Mouse (Mus musculus) testis, adult 2 months (tissue): ENCODE data around the gene Rnf150. TPM values are rescaled to one million over a fixed set of nuclear protein-coding genes. Genes with fewer than 3 reads are reported as not detected.

Source experiments
- H3K27ac ChIP-seq: fragments of 200-500 bp; 2 replicates; pipeline ENCODE4 v1.5.1; 2012; ENCODE audit warnings: low read depth, low read length; ENCODE audit not compliant: control insufficient read depth, insufficient read depth
- H3K27me3 ChIP-seq: fragments of 200-500 bp; 2 replicates; pipeline ENCODE4 v1.6.1; 2012; ENCODE audit warnings: mild to moderate bottlenecking, low read length, moderate library complexity; ENCODE audit not compliant: control insufficient read depth, insufficient read depth
- H3K36me3 ChIP-seq: fragments of 200-500 bp; 2 replicates; pipeline ENCODE4 v1.6.1; 2012; ENCODE audit warnings: mild to moderate bottlenecking, low read length; ENCODE audit not compliant: control insufficient read depth, insufficient read depth
- H3K4me1 ChIP-seq: fragments of 200-500 bp; 2 replicates; pipeline ENCODE4 v1.6.1; 2012; ENCODE audit warnings: low read length; ENCODE audit not compliant: control insufficient read depth, insufficient read depth
- H3K4me3 ChIP-seq: fragments of 200-500 bp; 2 replicates; pipeline ENCODE4 v1.5.1; 2012; ENCODE audit warnings: low read depth, mild to moderate bottlenecking, low read length, moderate library complexity, mixed read lengths; ENCODE audit not compliant: control insufficient read depth
- CTCF ChIP-seq: fragments of 200-500 bp; IDR thresholded peaks from 2 replicates; pipeline ENCODE4 v1.5.1; 2012; ENCODE audit warnings: low read depth, mild to moderate bottlenecking, inconsistent platforms, low read length, moderate library complexity; ENCODE audit not compliant: control insufficient read depth, insufficient read depth, insufficient replicate concordance
- POLR2A ChIP-seq: fragments of 200-500 bp; IDR thresholded peaks from 2 replicates; pipeline ENCODE4 v1.6.1; 2012; ENCODE audit warnings: low read depth, mild to moderate bottlenecking, inconsistent platforms, low read length, moderate library complexity; ENCODE audit not compliant: control insufficient read depth
- polyA plus RNA-seq: library from polyadenylated mRNA; depleted of rRNA; stranded (reverse); fragments of >200 nt; gene quantifications from 2 replicates; pipeline ENCODE4 v1.2.3, GENCODE M21; 2012

Gene Rnf150
- polyA plus RNA-seq, 1 experiment, result 0.33 TPM

DNA sequence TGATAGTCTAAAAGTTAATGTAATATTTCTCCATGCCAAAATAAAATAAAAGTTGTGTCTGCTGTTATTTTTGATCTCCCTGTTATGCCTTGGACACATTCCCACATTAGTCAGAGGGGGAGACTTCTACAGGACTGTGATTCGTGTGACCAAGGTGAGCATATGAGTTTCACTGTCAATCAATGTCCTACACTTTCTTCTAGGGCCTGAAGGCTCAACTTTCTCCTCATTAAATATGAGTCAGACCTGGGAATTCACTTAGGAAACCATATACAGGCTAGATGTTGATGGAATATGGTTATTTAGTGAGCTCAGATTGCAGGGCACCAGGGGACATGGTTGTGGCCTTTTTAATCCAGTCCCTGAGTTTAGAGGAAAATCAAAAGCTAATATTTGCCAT, 3.1 kb downstream of the Rnf150 start:
- no peak overlapping the region for H3K4me3 ChIP-seq

DNA sequence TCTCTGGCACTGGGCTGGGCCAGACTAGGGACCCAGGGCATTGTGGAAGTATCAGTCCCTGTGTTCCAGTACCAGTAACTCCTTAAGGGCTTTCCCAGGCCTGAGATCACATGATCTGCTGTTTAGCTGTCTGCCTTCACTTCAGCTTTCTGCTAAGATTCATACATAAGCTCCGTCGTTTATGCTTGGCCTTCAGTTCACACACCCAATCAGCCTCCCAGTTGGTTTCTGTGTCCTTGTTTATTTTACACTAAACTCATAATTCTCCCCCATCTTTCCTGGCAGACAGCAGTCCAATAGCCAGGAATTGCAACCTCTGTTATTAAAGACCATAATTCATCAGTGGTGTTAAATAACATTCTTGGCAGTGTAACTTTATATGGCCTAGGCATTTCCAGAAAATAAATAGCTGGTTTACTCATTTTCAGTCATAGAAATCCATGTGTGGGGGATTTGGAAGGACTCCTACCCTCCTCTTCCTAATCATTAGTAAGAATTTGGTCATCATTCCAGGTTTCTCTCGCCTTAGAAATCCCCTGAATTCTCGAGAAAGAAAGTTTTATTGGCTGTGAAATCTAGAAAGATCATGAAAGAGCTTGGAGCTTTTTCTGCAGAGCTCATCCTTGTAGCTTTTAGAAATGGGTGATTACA, 7.8 kb downstream of the Rnf150 start:
- Histone ChIP-seq H3K4me3 (no peak overlapping the region), H3K27ac (no peak overlapping the region), H3K36me3 (no peaks in the 10 kb centered on the region), H3K4me1 (no peaks in the 10 kb centered on the region), H3K27me3 (no peaks in the 10 kb centered on the region)
- no peak for TF ChIP-seq POLR2A
- no peak for TF ChIP-seq CTCF

More for the DNA sequence above, 3.1 kb downstream of the Rnf150 start:
- no peaks in the 10 kb centered on the region for H3K27me3 ChIP-seq
- no peaks in the 10 kb centered on the region for H3K36me3 ChIP-seq
- no peak for TF ChIP-seq CTCF
- no peak for TF ChIP-seq POLR2A
- H3K27ac ChIP-seq, result no peak overlapping the region
- peaks cover 5% of the 10 kb centered on the region for H3K4me1 ChIP-seq

DNA sequence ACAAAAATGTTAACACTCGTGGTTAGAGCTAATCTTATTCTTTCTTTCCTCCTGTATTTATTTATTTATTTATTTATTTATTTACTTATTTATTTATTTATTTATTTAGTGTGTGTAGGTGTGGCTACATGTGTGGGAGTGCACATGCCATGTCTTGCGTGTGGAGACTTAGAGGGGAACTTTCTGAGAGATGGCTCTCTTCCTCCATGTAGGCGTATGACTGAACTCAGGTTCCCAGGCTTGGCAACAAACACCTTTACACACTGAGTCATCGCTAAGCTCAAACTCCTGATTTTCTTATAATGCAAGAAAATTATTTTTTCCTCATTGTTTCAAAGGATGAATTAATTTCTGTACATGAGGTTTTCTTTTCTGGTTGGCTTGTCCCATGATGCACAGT, 8.8 kb downstream of the Rnf150 start:
- no peak for TF ChIP-seq CTCF
- TF ChIP-seq POLR2A, result no peak
- Histone ChIP-seq H3K4me1 (no peaks in the 10 kb centered on the region), H3K36me3 (no peaks in the 10 kb centered on the region), H3K4me3 (no peak overlapping the region), H3K27me3 (no peaks in the 10 kb centered on the region), H3K27ac (no peak overlapping the region)

DNA sequence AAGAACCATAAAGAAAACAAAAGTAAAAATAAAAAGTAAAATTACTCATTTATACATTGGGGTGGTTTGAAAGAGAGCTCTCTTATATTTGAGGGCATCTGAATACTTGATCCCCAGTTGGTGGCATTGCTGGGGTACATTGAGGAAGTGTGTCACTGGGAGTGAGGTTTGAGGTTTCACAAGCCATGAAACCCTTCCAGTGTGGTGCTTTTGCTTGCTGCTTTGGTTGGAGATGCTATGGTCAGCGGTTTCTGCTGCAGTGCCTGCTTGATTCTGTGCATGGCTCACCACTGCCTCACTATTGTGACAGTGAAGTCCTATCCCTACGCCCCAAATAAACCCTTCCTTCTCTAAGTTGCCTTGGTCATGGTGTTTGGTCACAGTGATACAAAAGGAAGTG, 10.9 kb downstream of the Rnf150 start:
- Histone ChIP-seq H3K27ac (no peak overlapping the region), H3K36me3 (no peaks in the 10 kb centered on the region), H3K27me3 (no peaks in the 10 kb centered on the region), H3K4me1 (no peaks in the 10 kb centered on the region), H3K4me3 (no peak overlapping the region)
- TF ChIP-seq CTCF, result no peak
- TF ChIP-seq POLR2A, result no peak

DNA sequence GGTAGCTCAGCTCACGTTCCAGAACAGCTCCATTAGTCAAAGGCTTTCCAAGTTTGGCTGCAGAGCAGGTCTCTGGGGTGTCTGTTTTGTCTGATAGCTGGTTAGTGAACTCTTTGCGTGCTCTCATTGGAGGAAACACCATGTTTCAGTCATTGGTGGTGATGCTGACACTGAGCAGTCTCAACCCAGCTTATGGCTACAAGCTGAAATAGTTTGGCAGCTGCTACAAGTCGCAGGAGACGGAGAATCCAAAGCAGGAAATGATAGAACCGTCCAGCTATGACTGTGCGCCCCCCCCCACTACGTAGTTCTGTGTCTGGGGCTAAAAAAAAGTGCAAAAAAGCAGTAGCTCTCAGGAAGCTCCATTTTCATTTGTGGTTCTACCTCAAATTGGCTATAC, 12.0 kb downstream of the Rnf150 start:
- TF ChIP-seq POLR2A (no peak), CTCF (no peak)
- H3K27me3 ChIP-seq, result no peaks in the 10 kb centered on the region
- no peak overlapping the region for H3K27ac ChIP-seq
- no peak overlapping the region for H3K4me3 ChIP-seq
- no peaks in the 10 kb centered on the region for H3K4me1 ChIP-seq
- H3K36me3 ChIP-seq, result no peaks in the 10 kb centered on the region

DNA sequence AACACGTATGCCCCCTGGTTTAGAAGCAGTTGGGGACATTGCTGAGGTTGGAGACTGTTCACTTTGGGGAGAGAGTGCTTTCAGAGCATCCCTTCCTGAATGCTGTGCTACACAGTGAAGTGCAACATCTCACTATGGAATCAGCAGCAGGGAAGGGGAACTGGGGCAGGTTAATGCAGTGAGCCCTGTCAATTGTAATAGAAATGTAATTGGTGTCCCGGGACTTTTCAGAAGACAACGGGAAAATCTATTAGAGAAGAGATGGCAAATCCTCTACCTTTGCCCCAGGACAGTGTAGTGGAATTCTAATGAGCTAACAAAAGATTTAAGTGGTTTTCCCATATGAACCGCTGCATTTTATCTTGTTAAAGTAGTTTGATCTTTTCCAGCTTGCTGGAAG, 21.3 kb downstream of the Rnf150 start:
- Histone ChIP-seq H3K4me1 (no peaks in the 10 kb centered on the region), H3K36me3 (no peaks in the 10 kb centered on the region), H3K27me3 (no peaks in the 10 kb centered on the region), H3K4me3 (no peak overlapping the region), H3K27ac (no peak overlapping the region)
- no peak for TF ChIP-seq POLR2A
- no peak for TF ChIP-seq CTCF

DNA sequence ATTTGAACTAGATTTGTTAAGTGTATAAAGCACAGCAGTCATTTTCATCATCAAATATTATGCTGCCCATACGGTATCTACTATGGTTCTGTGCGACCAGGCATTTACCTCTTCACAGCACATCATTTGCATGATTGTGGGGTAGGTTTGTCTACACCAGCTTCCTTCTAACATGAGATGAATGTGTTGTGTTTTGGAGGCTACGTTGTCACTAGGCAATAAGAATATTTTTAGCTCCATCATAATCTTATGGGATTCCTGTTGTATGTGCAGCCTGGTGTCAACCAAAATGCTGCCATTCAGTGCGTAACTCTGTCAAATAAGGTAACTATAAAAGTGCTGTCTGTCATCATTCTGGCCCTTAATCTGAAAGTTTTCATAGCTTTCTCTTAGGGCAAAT, 24.1 kb downstream of the Rnf150 start:
- no peaks in the 10 kb centered on the region for H3K27me3 ChIP-seq
- no peak overlapping the region for H3K4me3 ChIP-seq
- no peak overlapping the region for H3K27ac ChIP-seq
- no peaks in the 10 kb centered on the region for H3K36me3 ChIP-seq
- TF ChIP-seq CTCF (no peak), POLR2A (no peak)
- no peaks in the 10 kb centered on the region for H3K4me1 ChIP-seq
